Mouse (Mus musculus) neural tube, embryonic 12.5 days (tissue): ENCODE measurements around the gene Polr1d. TPM values are rescaled to one million over a fixed set of nuclear protein-coding genes. Genes with fewer than 3 reads are reported as not detected.

Experiments
- ATAC-seq: fragments of 200-750 bp; cut with Nextera tagmentation; 2 replicates; pipeline ENCODE4 v1.8.0; 2017; ENCODE audit warnings: low read depth, mild to moderate bottlenecking, moderate TSS enrichment, moderate library complexity; ENCODE audit not compliant: low FRiP score
- H3K27ac ChIP-seq: fragments of 300-500 bp; sonication (generic); 2 replicates; pipeline ENCODE4 v1.5.1; 2016
- H3K27me3 ChIP-seq: fragments of 300-500 bp; sonication (generic); replicated peaks from 2 replicates; pipeline ENCODE4 v1.6.1; 2016; ENCODE audit warnings: mild to moderate bottlenecking
- H3K36me3 ChIP-seq: fragments of 300-500 bp; sonication (generic); 2 replicates; pipeline ENCODE4 v1.6.1; 2016; ENCODE audit warnings: mild to moderate bottlenecking
- H3K4me1 ChIP-seq: fragments of 300-500 bp; sonication (generic); 2 replicates; pipeline ENCODE4 v1.6.1; 2016
- H3K4me2 ChIP-seq: fragments of 300-500 bp; sonication (generic); replicated peaks from 2 replicates; pipeline ENCODE4 v1.6.1; 2016; ENCODE audit warnings: mild to moderate bottlenecking
- H3K4me3 ChIP-seq: fragments of 300-500 bp; sonication (generic); 2 replicates; pipeline ENCODE4 v1.5.1; 2016
- H3K9ac ChIP-seq: fragments of 300-500 bp; sonication (generic); 2 replicates; pipeline ENCODE4 v1.6.1; 2016; ENCODE audit warnings: mild to moderate bottlenecking
- H3K9me3 ChIP-seq: fragments of 300-500 bp; sonication (generic); 2 replicates; pipeline ENCODE4 v1.6.1; 2016; ENCODE audit warnings: mild to moderate bottlenecking
- WGBS: fragments of 180-500 bp; shearing (Covaris S2); methylation state at CpG from one replicate; pipeline ENCODE4 v1.1.7; 2016; 5-methylcytosine and 5-hydroxymethylcytosine counted together
- polyA plus RNA-seq: library from polyadenylated mRNA; unstranded; fragments of >200 nt; fragmentation: Nextera tagmentation; extraction: Ambion mirVana; gene quantifications from 2 replicates; pipeline ENCODE4 v1.2.1, GENCODE M21; 2016

The Polr1d gene
- polyA plus RNA-seq, 1 experiment from 2014 or later, result 94.5 TPM

GRCm38 (mm10) chr5:147045929-147046328 is 30.9 kb upstream of the Polr1d start:
- no peak for ATAC-seq
- Histone ChIP-seq H3K27ac (no peak overlapping the region), H3K9me3 (no peaks in the 10 kb centered on the region), H3K27me3 (no peaks in the 10 kb centered on the region), H3K4me1 (peaks cover 14% of the 10 kb centered on the region), H3K4me2 (no peak overlapping the region), H3K4me3 (no peak overlapping the region), H3K36me3 (no peaks in the 10 kb centered on the region), H3K9ac (no peak overlapping the region)
- WGBS, result 49% methylated on average over 11 of the region's 11 CpGs

GRCm38 (mm10) chr5:147049544-147050209 is 27.2 kb upstream of the Polr1d start:
- Histone ChIP-seq H3K27me3 (no peaks in the 10 kb centered on the region), H3K9ac (no peak overlapping the region), H3K9me3 (no peaks in the 10 kb centered on the region), H3K4me3 (no peak overlapping the region), H3K4me2 (no peak overlapping the region), H3K4me1 (peaks cover 5% of the 10 kb centered on the region; the same call in 1 of the 2 replicates), H3K36me3 (no peaks in the 10 kb centered on the region), H3K27ac (no peak overlapping the region)
- no peak for ATAC-seq
- WGBS, result 72% methylated on average over 19 of the region's 19 CpGs

- WGBS, result 73% methylated on average over 13 of the region's 13 CpGs
- H3K27me3 ChIP-seq, result no peaks in the 10 kb centered on the region
- peaks cover 5% of the 10 kb centered on the region; the same call in 1 of the 2 replicates for H3K4me1 ChIP-seq
- no peak for ATAC-seq
- H3K4me3 ChIP-seq, result no peak overlapping the region
- H3K9ac ChIP-seq, result no peak overlapping the region
- no peak overlapping the region for H3K27ac ChIP-seq
- H3K36me3 ChIP-seq, result no peaks in the 10 kb centered on the region
- H3K4me2 ChIP-seq, result peak overlapping the region; percentile 12; the same call in 1 of the 2 replicates
- no peaks in the 10 kb centered on the region for H3K9me3 ChIP-seq
Measured at GRCm38 (mm10) chr5:147050816-147051499, 25.9 kb upstream of the Polr1d start.

- Histone ChIP-seq H3K27me3 (no peaks in the 10 kb centered on the region), H3K27ac (no peak overlapping the region), H3K9me3 (no peaks in the 10 kb centered on the region), H3K36me3 (no peaks in the 10 kb centered on the region), H3K9ac (no peak overlapping the region), H3K4me3 (no peak overlapping the region), H3K4me2 (peak overlapping the region; percentile 12; the same call in 1 of the 2 replicates), H3K4me1 (peaks cover 5% of the 10 kb centered on the region; the same call in 1 of the 2 replicates)
- 51% methylated on average over 29 of the region's 29 CpGs for WGBS
- ATAC-seq, result no peak
Measured at GRCm38 (mm10) chr5:147051500-147052308, 25.1 kb upstream of the Polr1d start.

GRCm38 (mm10) chr5:147052309-147052558 is 24.6 kb upstream of the Polr1d start:
- Histone ChIP-seq H3K4me1 (peaks cover 5% of the 10 kb centered on the region; the same call in 1 of the 2 replicates), H3K4me3 (no peak overlapping the region), H3K27me3 (no peaks in the 10 kb centered on the region), H3K4me2 (no peak overlapping the region; the same call in 1 of the 2 replicates), H3K27ac (no peak overlapping the region), H3K9ac (no peak overlapping the region), H3K36me3 (no peaks in the 10 kb centered on the region), H3K9me3 (no peaks in the 10 kb centered on the region)
- WGBS, result 65% methylated on average over 4 of the region's 4 CpGs
- ATAC-seq, result no peak

- peaks cover 5% of the 10 kb centered on the region; the same call in 1 of the 2 replicates for H3K4me1 ChIP-seq
- H3K4me2 ChIP-seq, result no peak overlapping the region
- H3K27me3 ChIP-seq, result no peaks in the 10 kb centered on the region
- no peak overlapping the region for H3K4me3 ChIP-seq
- H3K27ac ChIP-seq, result no peak overlapping the region
- WGBS, result 89% methylated on average over 6 of the region's 6 CpGs
- no peak overlapping the region for H3K9ac ChIP-seq
- no peak for ATAC-seq
- H3K9me3 ChIP-seq, result no peaks in the 10 kb centered on the region
- H3K36me3 ChIP-seq, result no peaks in the 10 kb centered on the region
Measured at GRCm38 (mm10) chr5:147053071-147053470, 23.8 kb upstream of the Polr1d start.

GRCm38 (mm10) chr5:147053481-147053880 is 23.4 kb upstream of the Polr1d start:
- Histone ChIP-seq H3K4me1 (peaks cover 5% of the 10 kb centered on the region; the same call in 1 of the 2 replicates), H3K4me2 (no peak overlapping the region), H3K27ac (no peak overlapping the region), H3K9me3 (no peaks in the 10 kb centered on the region), H3K27me3 (no peaks in the 10 kb centered on the region), H3K36me3 (no peaks in the 10 kb centered on the region), H3K9ac (no peak overlapping the region), H3K4me3 (no peak overlapping the region)
- 81% methylated on average over 3 of the region's 3 CpGs for WGBS
- ATAC-seq, result no peak

GRCm38 (mm10) chr5:147054328-147054727 is 22.5 kb upstream of the Polr1d start:
- H3K4me2 ChIP-seq, result no peak overlapping the region
- H3K4me1 ChIP-seq, result peaks cover 5% of the 10 kb centered on the region; the same call in 1 of the 2 replicates
- no peaks in the 10 kb centered on the region for H3K9me3 ChIP-seq
- no peaks in the 10 kb centered on the region for H3K36me3 ChIP-seq
- H3K4me3 ChIP-seq, result no peak overlapping the region
- no peak overlapping the region for H3K9ac ChIP-seq
- no peak for ATAC-seq
- WGBS, result 84% methylated on average over 6 of the region's 6 CpGs
- no peaks in the 10 kb centered on the region for H3K27me3 ChIP-seq
- no peak overlapping the region for H3K27ac ChIP-seq

GRCm38 (mm10) chr5:147054747-147055270 is 22.0 kb upstream of the Polr1d start:
- H3K9me3 ChIP-seq, result no peaks in the 10 kb centered on the region
- H3K4me2 ChIP-seq, result no peak overlapping the region
- peaks cover 5% of the 10 kb centered on the region; the same call in 1 of the 2 replicates for H3K4me1 ChIP-seq
- no peak overlapping the region for H3K27ac ChIP-seq
- no peaks in the 10 kb centered on the region for H3K36me3 ChIP-seq
- ATAC-seq, result no peak
- no peak overlapping the region for H3K9ac ChIP-seq
- 93% methylated on average over 2 of the region's 2 CpGs for WGBS
- H3K27me3 ChIP-seq, result no peaks in the 10 kb centered on the region
- no peak overlapping the region for H3K4me3 ChIP-seq

- H3K9ac ChIP-seq, result no peak overlapping the region
- WGBS, result 90% methylated on average over 6 of the region's 6 CpGs
- H3K4me2 ChIP-seq, result no peak overlapping the region
- no peaks in the 10 kb centered on the region for H3K9me3 ChIP-seq
- H3K27ac ChIP-seq, result no peak overlapping the region
- no peak overlapping the region for H3K4me3 ChIP-seq
- no peaks in the 10 kb centered on the region for H3K36me3 ChIP-seq
- H3K27me3 ChIP-seq, result no peaks in the 10 kb centered on the region
- H3K4me1 ChIP-seq, result peaks cover 5% of the 10 kb centered on the region; the same call in 1 of the 2 replicates
- no peak for ATAC-seq
Measured at GRCm38 (mm10) chr5:147055572-147056245, 21.1 kb upstream of the Polr1d start.

GRCm38 (mm10) chr5:147056712-147057290 is 20.0 kb upstream of the Polr1d start:
- peaks cover 5% of the 10 kb centered on the region; the same call in 1 of the 2 replicates for H3K4me1 ChIP-seq
- H3K9ac ChIP-seq, result no peak overlapping the region
- H3K4me2 ChIP-seq, result no peak overlapping the region
- H3K36me3 ChIP-seq, result no peaks in the 10 kb centered on the region
- H3K4me3 ChIP-seq, result no peak overlapping the region
- WGBS, result 86% methylated on average over 10 of the region's 10 CpGs
- H3K27me3 ChIP-seq, result no peaks in the 10 kb centered on the region
- ATAC-seq, result no peak
- H3K9me3 ChIP-seq, result no peaks in the 10 kb centered on the region
- no peak overlapping the region for H3K27ac ChIP-seq
